Mouse (Mus musculus) CD4-positive, CD25-positive, alpha-beta regulatory T cell, adult 2 months (primary cell): Measurements from ENCODE around the gene Rps17.

Experiments used
- DNase-seq: peaks from one replicate; pipeline ENCODE4 v3.0.0-alpha.2; 2012; ENCODE audit warnings: low read depth, low spot score

Gene Rps17

GRCm38 (mm10) chr7:81344544-81345446 lies at the start of gene Rps17:
TSS of gene Rps17 (minus strand) at chr7:81345254.
- peak; percentile 98 for DNase-seq

- no peak for DNase-seq
Measured at GRCm38 (mm10) chr7:81379363-81379762, 34.3 kb upstream of the Rps17 start.

GRCm38 (mm10) chr7:81372337-81372920 lies 27.4 kb upstream of the Rps17 start:
- no peak for DNase-seq

- no peak for DNase-seq
Measured at GRCm38 (mm10) chr7:81371811-81372210, 26.8 kb upstream of the Rps17 start.

GRCm38 (mm10) chr7:81369724-81370123 lies 24.7 kb upstream of the Rps17 start:
- DNase-seq: no peak

- DNase-seq: no peak
Measured at GRCm38 (mm10) chr7:81367946-81368345, 22.9 kb upstream of the Rps17 start.

- no peak for DNase-seq
Measured at GRCm38 (mm10) chr7:81356975-81357374, 11.9 kb upstream of the Rps17 start.

GRCm38 (mm10) chr7:81356360-81356759 lies 11.3 kb upstream of the Rps17 start:
- no peak for DNase-seq

- DNase-seq: no peak
Measured at GRCm38 (mm10) chr7:81355746-81356145, 10.7 kb upstream of the Rps17 start.

- DNase-seq: no peak
Measured at GRCm38 (mm10) chr7:81351826-81352225, 6.8 kb upstream of the Rps17 start.

GRCm38 (mm10) chr7:81348206-81348605 lies 3.2 kb upstream of the Rps17 start:
- no peak for DNase-seq

- DNase-seq: no peak
Measured at GRCm38 (mm10) chr7:81345447-81346170, 555 bp upstream of the Rps17 start.

- DNase-seq: no peak
Measured at GRCm38 (mm10) chr7:81343831-81344230, 1.2 kb downstream of the Rps17 start.

- DNase-seq: no peak
Measured at GRCm38 (mm10) chr7:81343316-81343715, 1.7 kb downstream of the Rps17 start.

GRCm38 (mm10) chr7:81342356-81343094 lies 2.5 kb downstream of the Rps17 start:
- no peak for DNase-seq

- DNase-seq: peak; percentile 69
Measured at GRCm38 (mm10) chr7:81341563-81341962, 3.5 kb downstream of the Rps17 start.

GRCm38 (mm10) chr7:81339783-81340182 lies 5.3 kb downstream of the Rps17 start:
- peak; percentile 82 for DNase-seq

GRCm38 (mm10) chr7:81338522-81338873 lies 6.6 kb downstream of the Rps17 start:
- DNase-seq: no peak

- DNase-seq: no peak
Measured at GRCm38 (mm10) chr7:81337785-81338521, 7.1 kb downstream of the Rps17 start.

GRCm38 (mm10) chr7:81336432-81336786 lies 8.6 kb downstream of the Rps17 start:
- peak; percentile 71 for DNase-seq
